Mouse (Mus musculus) cerebellum, adult 2 months (tissue): ENCODE measurements around the gene Cd164. TPM values are rescaled to one million over a fixed set of nuclear protein-coding genes. Genes with fewer than 3 reads are reported as not detected.

Source experiments
- DNase-seq, 2 experiments: peaks; one replicate each; pipeline ENCODE4 v3.0.0; 2021
- H3K27ac ChIP-seq: fragments of 200-500 bp; 2 replicates; pipeline ENCODE4 v1.5.1; 2012; ENCODE audit warnings: low read length, control low read depth, inconsistent platforms; ENCODE audit not compliant: insufficient read depth
- H3K27me3 ChIP-seq: fragments of 200-500 bp; 2 replicates; pipeline ENCODE4 v1.6.1; 2012; ENCODE audit warnings: inconsistent platforms, mild to moderate bottlenecking, low read length, moderate library complexity; ENCODE audit not compliant: control insufficient read depth, insufficient read depth
- H3K4me1 ChIP-seq: fragments of 200-500 bp; 2 replicates; pipeline ENCODE4 v1.6.1; 2011; ENCODE audit warnings: low read length; ENCODE audit not compliant: control insufficient read depth, insufficient read depth
- H3K4me3 ChIP-seq: fragments of 200-500 bp; replicated peaks from 2 replicates; pipeline ENCODE3; 2011; ENCODE audit warnings: mild to moderate bottlenecking, low read depth, low read length, control low read depth; ENCODE audit not compliant: insufficient read depth
- CTCF ChIP-seq: fragments of 200-500 bp; IDR thresholded peaks from 2 replicates; pipeline ENCODE4 v1.5.1; 2011; ENCODE audit warnings: low read depth, mild to moderate bottlenecking, control low read depth, low read length, moderate library complexity, borderline replicate concordance; ENCODE audit not compliant: insufficient read depth
- POLR2A ChIP-seq: fragments of 200-500 bp; IDR thresholded peaks from 2 replicates; pipeline ENCODE4 v1.6.1; 2011; ENCODE audit warnings: low read length, control low read depth, borderline replicate concordance; ENCODE audit not compliant: insufficient read depth
- WGBS: fragments of 180-500 bp; shearing (Covaris S2); methylation state at CpG from one replicate; pipeline ENCODE4 v1.1.7; 2018; 5-methylcytosine and 5-hydroxymethylcytosine counted together
- polyA plus RNA-seq: library from polyadenylated mRNA; depleted of rRNA; stranded (reverse); fragments of >200 nt; gene quantifications from 2 replicates; pipeline ENCODE4 v1.2.3, GENCODE M21; 2012

The Cd164 gene
- polyA plus RNA-seq, 1 experiment = 73.1 TPM

GRCm38 (mm10) chr10:41555081-41555480 lies 35.9 kb downstream of the Cd164 start:
- 90% methylated on average over 3 of the region's 3 CpGs for whole genome bisulfite sequencing
- no peak for DNase-seq
- Histone ChIP-seq H3K27ac (no peak overlapping the region), H3K4me1 (peaks cover 9% of the 10 kb centered on the region), H3K4me3 (no peak overlapping the region), H3K27me3 (no peaks in the 10 kb centered on the region)
- TF ChIP-seq POLR2A = no peak
- no peak for TF ChIP-seq CTCF

- H3K27ac ChIP-seq = no peak overlapping the region
Measured at GRCm38 (mm10) chr10:41558401-41558800, 39.2 kb downstream of the Cd164 start.

GRCm38 (mm10) chr10:41561701-41562395 lies 42.6 kb downstream of the Cd164 start:
- Histone ChIP-seq H3K27ac (no peak overlapping the region), H3K4me3 (no peak overlapping the region), H3K27me3 (no peaks in the 10 kb centered on the region), H3K4me1 (peaks cover 6% of the 10 kb centered on the region; the same call in 1 of the 2 replicates)
- WGBS = 93% methylated on average over 10 of the region's 10 CpGs
- no peak for DNase-seq
- no peak for TF ChIP-seq CTCF
- no peak for TF ChIP-seq POLR2A

More at GRCm38 (mm10) chr10:41558401-41558800, 39.2 kb downstream of the Cd164 start:
- WGBS = 98% methylated on average over 1 of the region's 1 CpGs
- no peak overlapping the region for H3K4me3 ChIP-seq
- TF ChIP-seq CTCF = no peak
- DNase-seq = no peak
- peaks cover 2% of the 10 kb centered on the region; the same call in 1 of the 2 replicates for H3K4me1 ChIP-seq
- H3K27me3 ChIP-seq = no peaks in the 10 kb centered on the region

- TF ChIP-seq POLR2A (no peak), CTCF (no peak)
- WGBS = 38% methylated on average over 5 of the region's 5 CpGs
- Histone ChIP-seq H3K4me3 (no peak overlapping the region), H3K27me3 (no peaks in the 10 kb centered on the region), H3K4me1 (peaks cover 7% of the 10 kb centered on the region; the same call in 1 of the 2 replicates), H3K27ac (no peak overlapping the region)
- no peak for DNase-seq
Measured at GRCm38 (mm10) chr10:41565141-41565540, 45.9 kb downstream of the Cd164 start.

GRCm38 (mm10) chr10:41568306-41568705 lies 49.1 kb downstream of the Cd164 start:
- no peaks in the 10 kb centered on the region for H3K27me3 ChIP-seq
- H3K4me3 ChIP-seq = no peak overlapping the region
- peaks cover 7% of the 10 kb centered on the region; the same call in 1 of the 2 replicates for H3K4me1 ChIP-seq
- 54% methylated on average over 3 of the region's 3 CpGs for WGBS
- TF ChIP-seq POLR2A (no peak), CTCF (no peak)
- DNase-seq = no peak
- no peak overlapping the region for H3K27ac ChIP-seq

GRCm38 (mm10) chr10:41571065-41571464 lies 51.9 kb downstream of the Cd164 start:
- H3K4me1 ChIP-seq = peaks cover 4% of the 10 kb centered on the region; the same call in 1 of the 2 replicates
- no peak for DNase-seq
- H3K27me3 ChIP-seq = no peaks in the 10 kb centered on the region
- 94% methylated on average over 4 of the region's 4 CpGs for WGBS
- H3K4me3 ChIP-seq = no peak overlapping the region
- no peak overlapping the region for H3K27ac ChIP-seq
- no peak for TF ChIP-seq CTCF
- TF ChIP-seq POLR2A = no peak

GRCm38 (mm10) chr10:41572274-41572673 lies 53.1 kb downstream of the Cd164 start:
- DNase-seq = no peak
- H3K27me3 ChIP-seq = no peaks in the 10 kb centered on the region
- H3K4me3 ChIP-seq = no peak overlapping the region
- no peaks in the 10 kb centered on the region for H3K4me1 ChIP-seq
- no peak overlapping the region for H3K27ac ChIP-seq
- WGBS = 57% methylated on average over 4 of the region's 4 CpGs
- TF ChIP-seq POLR2A (no peak), CTCF (no peak)

- TF ChIP-seq CTCF (no peak), POLR2A (no peak)
- no peak for DNase-seq
- H3K4me3 ChIP-seq = no peak overlapping the region
- no peaks in the 10 kb centered on the region for H3K4me1 ChIP-seq
- no peaks in the 10 kb centered on the region for H3K27me3 ChIP-seq
- no peak overlapping the region for H3K27ac ChIP-seq
- 49% methylated on average over 6 of the region's 6 CpGs for WGBS
Measured at GRCm38 (mm10) chr10:41573190-41573589, 54.0 kb downstream of the Cd164 start.
